Mouse (Mus musculus): Measurements from ENCODE around the gene Kat7.

- TF ChIP-seq CTCF (IDR thresholded peaks at IDR 0.05) (no peak), EP300 (IDR thresholded peaks at IDR 0.05) (peak; percentile 62)
Measured at GRCm38 (mm10) chr11:95310007-95310647, at the start of gene Kat7.

Measured in lung, postnatal 0 days (tissue).